Mouse (Mus musculus) thymus, adult 2 months (tissue): ENCODE data around the gene Akirin2. TPM values are rescaled to one million over a fixed set of nuclear protein-coding genes. Genes with fewer than 3 reads are reported as not detected.
"Not testable (repeated sequence)": the region's sequence is repeated elsewhere in the genome, so short reads cannot be mapped to it uniquely, and the experiment has no call there.

Experiments
- DNase-seq: peaks from one replicate; pipeline ENCODE4 v3.0.0; 2021
- H3K27ac ChIP-seq: fragments of 200-500 bp; 2 replicates; pipeline ENCODE4 v1.5.1; 2012; ENCODE audit warnings: low read length, control low read depth; ENCODE audit not compliant: control insufficient read depth, insufficient read depth
- H3K27me3 ChIP-seq: fragments of 200-500 bp; 2 replicates; pipeline ENCODE4 v1.6.1; 2012; ENCODE audit warnings: mild to moderate bottlenecking, low read length, moderate library complexity, mixed read lengths; ENCODE audit not compliant: control insufficient read depth, insufficient read depth
- H3K36me3 ChIP-seq: fragments of 200-500 bp; 2 replicates; pipeline ENCODE4 v1.6.1; 2012; ENCODE audit warnings: mild to moderate bottlenecking, low read length, moderate library complexity; ENCODE audit not compliant: control insufficient read depth, insufficient read depth
- H3K4me1 ChIP-seq: fragments of 200-500 bp; replicated peaks from 2 replicates; pipeline ENCODE4 v1.6.1; 2012; ENCODE audit warnings: low read length; ENCODE audit not compliant: control insufficient read depth, insufficient read depth
- H3K4me3 ChIP-seq: fragments of 200-500 bp; 2 replicates; pipeline ENCODE4 v1.5.1; 2012; ENCODE audit warnings: mild to moderate bottlenecking, low read length, control low read depth, moderate library complexity; ENCODE audit not compliant: control insufficient read depth, insufficient read depth
- CTCF ChIP-seq: fragments of 200-500 bp; IDR thresholded peaks from 2 replicates; pipeline ENCODE4 v1.5.1; 2012; ENCODE audit warnings: mild to moderate bottlenecking, control low read depth, low read length, moderate library complexity, borderline replicate concordance; ENCODE audit not compliant: control insufficient read depth, poor library complexity, insufficient read depth; ENCODE audit errors: extremely low read depth
- POLR2A ChIP-seq: fragments of 200-500 bp; IDR thresholded peaks from 2 replicates; pipeline ENCODE4 v1.6.1; 2012; ENCODE audit warnings: mild to moderate bottlenecking, low read length, control low read depth, moderate library complexity; ENCODE audit not compliant: control insufficient read depth, poor library complexity, insufficient read depth; ENCODE audit errors: extremely low read depth
- WGBS: fragments of 180-500 bp; shearing (Covaris S2); methylation state at CpG from one replicate; pipeline ENCODE4 v1.1.7; 2018; 5-methylcytosine and 5-hydroxymethylcytosine counted together
- polyA plus RNA-seq: library from polyadenylated mRNA; depleted of rRNA; stranded (reverse); fragments of >200 nt; gene quantifications from 2 replicates; pipeline ENCODE4 v1.2.3, GENCODE M21; 2012

Gene Akirin2
- polyA plus RNA-seq, 1 experiment: 39.3 TPM

- H3K4me3 ChIP-seq: no peak overlapping the region
- H3K27me3 ChIP-seq: no peaks in the 10 kb centered on the region
- H3K36me3 ChIP-seq: peaks cover 4% of the 10 kb centered on the region; the same call in 1 of the 2 replicates
- DNase-seq: no peak
- H3K27ac ChIP-seq: no peak overlapping the region
- H3K4me1 ChIP-seq: peaks cover 4% of the 10 kb centered on the region
- TF ChIP-seq CTCF (no peak), POLR2A (no peak)
These were observed 5.4 kb downstream of the Akirin2 start for GRCm38 (mm10) chr4:34556183-34556582.

- no peak overlapping the region for H3K27ac ChIP-seq
- H3K4me1 ChIP-seq: no peaks in the 10 kb centered on the region
- TF ChIP-seq POLR2A: no peak
- no peak for TF ChIP-seq CTCF
- DNase-seq: peak; percentile 73
- no peak overlapping the region for H3K4me3 ChIP-seq
- peaks cover 18% of the 10 kb centered on the region for H3K36me3 ChIP-seq
- H3K27me3 ChIP-seq: no peaks in the 10 kb centered on the region
- 69% methylated on average over 4 of the region's 4 CpGs for WGBS
These were observed 10.2 kb downstream of the Akirin2 start for GRCm38 (mm10) chr4:34560971-34561370.

GRCm38 (mm10) chr4:34566226-34566625, 15.5 kb downstream of the Akirin2 start:
- Histone ChIP-seq H3K36me3 (peaks cover 59% of the 10 kb centered on the region), H3K27me3 (no peaks in the 10 kb centered on the region), H3K4me1 (no peaks in the 10 kb centered on the region), H3K27ac (no peak overlapping the region), H3K4me3 (no peak overlapping the region)
- WGBS: 94% methylated on average over 6 of the region's 6 CpGs
- TF ChIP-seq POLR2A (no peak), CTCF (no peak)
- no peak for DNase-seq

GRCm38 (mm10) chr4:34572876-34573275, 22.1 kb downstream of the Akirin2 start:
- no peaks in the 10 kb centered on the region for H3K27me3 ChIP-seq
- H3K4me3 ChIP-seq: no peak overlapping the region
- peaks cover 85% of the 10 kb centered on the region for H3K36me3 ChIP-seq
- H3K27ac ChIP-seq: no peak overlapping the region
- WGBS: 95% methylated on average over 2 of the region's 2 CpGs
- TF ChIP-seq CTCF (no peak), POLR2A (no peak)
- no peak for DNase-seq
- no peaks in the 10 kb centered on the region for H3K4me1 ChIP-seq

- TF ChIP-seq POLR2A (no peak), CTCF (no peak)
- WGBS: 97% methylated on average over 2 of the region's 2 CpGs
- H3K27me3 ChIP-seq: no peaks in the 10 kb centered on the region
- no peak for DNase-seq
- no peak overlapping the region for H3K27ac ChIP-seq
- no peaks in the 10 kb centered on the region for H3K4me1 ChIP-seq
- H3K4me3 ChIP-seq: no peak overlapping the region
- H3K36me3 ChIP-seq: peaks cover 79% of the 10 kb centered on the region
These were observed 26.3 kb downstream of the Akirin2 start for GRCm38 (mm10) chr4:34577028-34577427.

- 97% methylated on average over 1 of the region's 1 CpGs for WGBS
- Histone ChIP-seq H3K4me3 (no peak overlapping the region), H3K27me3 (no peaks in the 10 kb centered on the region), H3K27ac (no peak overlapping the region), H3K4me1 (no peaks in the 10 kb centered on the region), H3K36me3 (peaks cover 77% of the 10 kb centered on the region)
- DNase-seq: no peak
- TF ChIP-seq CTCF: no peak
- TF ChIP-seq POLR2A: no peak
These were observed 28.5 kb downstream of the Akirin2 start for GRCm38 (mm10) chr4:34579215-34579614.

GRCm38 (mm10) chr4:34581489-34581888, 30.8 kb downstream of the Akirin2 start:
- not testable (repeated sequence) for H3K4me3 ChIP-seq, H3K27ac ChIP-seq, DNase-seq, H3K27me3 ChIP-seq, H3K4me1 ChIP-seq
- WGBS: 76% methylated on average over 1 of the region's 1 CpGs
- peaks cover 68% of the 10 kb centered on the region for H3K36me3 ChIP-seq
